Mouse (Mus musculus) heart, embryonic 15.5 days (tissue): ENCODE measurements at regions not wholly inside any gene's neighbourhood (a gene's known extent, or its start where the extent isn't known, plus 50 kb on each side); places are given as distances from the start of the nearest gene placed in this dataset.
A peak's percentile ranks its signal among the peaks of the same experiment; 100 is the strongest.

ENCODE experiments used
- ATAC-seq: fragments of 200-750 bp; cut with Nextera tagmentation; replicated peaks from 2 replicates; pipeline ENCODE4 v1.8.0; 2017; ENCODE audit warnings: low read depth, moderate TSS enrichment; ENCODE audit not compliant: insufficient number of reproducible peaks, insufficient read depth, low FRiP score
- H3K27ac ChIP-seq: fragments of 300-500 bp; sonication (generic); 2 replicates; pipeline ENCODE4 v1.5.1; 2015; ENCODE audit warnings: mild to moderate bottlenecking, inconsistent platforms
- H3K27me3 ChIP-seq: fragments of 300-500 bp; sonication (generic); 2 replicates; pipeline ENCODE4 v1.6.1; 2015; ENCODE audit warnings: inconsistent platforms
- H3K36me3 ChIP-seq: fragments of 300-500 bp; sonication (generic); 2 replicates; pipeline ENCODE4 v1.6.1; 2015; ENCODE audit warnings: mild to moderate bottlenecking, inconsistent platforms
- H3K4me1 ChIP-seq: fragments of 300-500 bp; sonication (generic); replicated peaks from 2 replicates; pipeline ENCODE4 v1.6.1; 2015; ENCODE audit warnings: inconsistent platforms
- H3K4me2 ChIP-seq: fragments of 300-500 bp; sonication (generic); 2 replicates; pipeline ENCODE4 v1.6.1; 2015; ENCODE audit warnings: inconsistent platforms, mild to moderate bottlenecking, moderate library complexity
- H3K4me3 ChIP-seq: fragments of 300-500 bp; sonication (generic); 2 replicates; pipeline ENCODE4 v1.5.1; 2015; ENCODE audit warnings: mild to moderate bottlenecking, inconsistent platforms
- H3K9ac ChIP-seq: fragments of 300-500 bp; sonication (generic); 2 replicates; pipeline ENCODE4 v1.6.1; 2015; ENCODE audit warnings: mild to moderate bottlenecking, inconsistent platforms
- H3K9me3 ChIP-seq: fragments of 300-500 bp; sonication (generic); replicated peaks from 2 replicates; pipeline ENCODE4 v1.6.1; 2016; ENCODE audit warnings: inconsistent platforms
- WGBS: fragments of 180-500 bp; shearing (Covaris S2); methylation state at CpG from one replicate; pipeline ENCODE4 v1.1.7; 2015; ENCODE audit warnings: mixed read lengths; 5-methylcytosine and 5-hydroxymethylcytosine counted together

DNA sequence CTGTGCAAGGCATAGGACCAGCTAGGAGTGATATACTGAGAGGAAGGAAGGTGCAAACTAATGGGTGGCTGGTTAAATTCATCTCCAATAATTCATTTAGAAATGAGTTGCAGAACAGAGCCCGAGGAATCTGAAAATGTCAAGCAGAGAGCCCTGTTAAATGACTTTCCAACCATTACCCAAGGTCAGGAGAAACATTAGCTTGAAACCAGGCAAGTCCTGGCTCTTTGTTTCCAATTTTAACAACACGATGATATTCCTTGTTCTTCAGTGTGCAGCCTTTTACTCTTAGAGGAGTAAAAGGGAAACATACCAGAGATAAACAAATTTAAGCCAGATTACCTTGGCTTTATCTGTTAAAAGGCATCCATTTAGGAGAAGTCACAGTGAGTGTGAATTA is 2318.4 kb downstream of the Poteg start:
- Histone ChIP-seq H3K4me2 (no peak overlapping the region), H3K4me1 (no peaks in the 10 kb centered on the region), H3K27me3 (no peaks in the 10 kb centered on the region), H3K9ac (no peak overlapping the region), H3K4me3 (no peak overlapping the region), H3K36me3 (no peaks in the 10 kb centered on the region), H3K27ac (no peak overlapping the region), H3K9me3 (no peaks in the 10 kb centered on the region)
- no peak for ATAC-seq
- WGBS, result 35% methylated on average over 2 of the region's 2 CpGs

DNA sequence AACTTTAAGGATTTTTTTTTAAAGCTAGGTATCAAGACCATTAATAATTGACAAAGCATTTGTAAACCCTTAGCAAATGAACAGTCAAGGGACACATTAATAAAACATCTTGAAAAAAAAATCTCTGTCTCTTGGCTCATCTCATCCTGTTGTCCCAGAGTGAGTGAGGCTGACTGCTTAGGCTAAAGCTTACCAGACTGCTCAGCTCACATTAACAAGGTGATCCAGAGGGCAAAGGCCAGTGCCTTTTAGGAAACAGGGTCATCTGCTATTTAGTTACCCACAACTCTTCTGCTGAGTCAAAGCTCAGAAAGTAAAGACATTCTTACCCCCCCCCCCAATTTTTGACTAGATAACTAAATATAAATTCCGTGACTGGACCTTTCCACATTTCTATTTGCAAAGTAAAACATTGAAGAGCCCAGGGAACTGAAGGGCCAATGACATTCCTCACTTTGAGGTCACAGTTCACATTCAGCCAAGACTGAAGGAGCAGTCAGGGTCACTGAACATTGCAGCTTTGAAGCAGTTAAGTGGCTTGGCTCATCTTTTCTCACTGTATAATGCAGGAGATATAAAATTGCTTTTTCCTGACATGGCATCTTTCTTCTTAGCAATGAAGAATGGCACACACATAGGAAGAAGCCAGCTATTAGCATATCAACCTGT is 2318.9 kb downstream of the Poteg start:
- Histone ChIP-seq H3K4me1 (no peaks in the 10 kb centered on the region), H3K27ac (no peak overlapping the region), H3K9ac (no peak overlapping the region), H3K9me3 (no peaks in the 10 kb centered on the region), H3K4me2 (no peak overlapping the region), H3K36me3 (no peaks in the 10 kb centered on the region), H3K27me3 (no peaks in the 10 kb centered on the region), H3K4me3 (no peak overlapping the region)
- 51% methylated on average over 1 of the region's 1 CpGs for WGBS
- ATAC-seq, result no peak

DNA sequence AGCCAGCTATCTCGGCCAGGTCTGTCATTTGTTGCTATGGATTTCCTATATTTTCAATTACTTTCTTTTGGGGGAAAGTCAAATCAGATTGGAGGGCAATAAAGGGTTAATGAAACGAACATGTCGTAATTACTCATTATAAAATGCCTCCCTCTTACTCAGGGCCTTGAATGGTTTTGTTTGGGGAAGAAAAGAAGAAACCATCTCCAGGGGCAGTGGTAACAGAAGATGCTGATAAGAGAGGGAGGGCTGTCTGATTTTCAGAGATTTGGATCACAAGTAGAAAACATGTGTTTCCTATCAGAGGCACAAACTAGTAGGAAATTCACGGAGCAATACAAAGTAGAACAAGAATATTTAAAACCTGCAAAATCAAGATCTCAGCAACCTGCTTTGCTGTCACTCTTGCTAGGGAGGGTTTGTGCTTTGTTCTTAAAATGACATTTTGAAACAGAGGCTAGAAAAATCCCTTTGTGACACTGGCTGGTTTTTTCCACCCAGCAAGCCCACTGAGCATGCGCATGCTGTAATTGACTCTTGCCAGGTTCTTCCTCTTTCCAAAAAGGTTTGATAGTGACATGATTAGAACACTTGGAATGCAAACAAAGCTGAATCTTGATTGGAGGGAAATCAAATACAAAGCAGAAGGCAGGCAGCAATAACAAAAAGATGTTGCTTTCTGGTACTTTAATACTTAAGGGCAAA is 2329.8 kb downstream of the Poteg start:
- 56% methylated on average over 5 of the region's 5 CpGs for WGBS

DNA sequence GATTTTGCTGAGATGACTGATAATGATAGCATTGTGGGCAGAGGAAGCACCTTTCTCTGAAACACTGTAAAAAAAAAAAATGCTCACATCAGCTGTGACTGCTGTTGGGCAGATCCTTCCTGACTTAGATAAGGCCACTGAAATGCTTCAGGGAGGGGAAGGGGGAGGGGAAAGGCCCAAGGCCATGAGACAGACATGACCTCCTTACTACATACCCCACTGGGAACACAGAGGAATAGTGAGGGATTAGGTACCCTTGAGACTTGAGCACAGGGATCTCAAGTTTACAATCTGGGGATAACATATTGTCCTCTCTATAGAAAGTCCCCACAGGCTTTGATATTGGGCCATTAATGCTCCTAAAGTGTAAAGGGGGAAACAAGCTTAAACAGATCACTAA is 2341.7 kb downstream of the Poteg start:
- H3K36me3 ChIP-seq, result no peaks in the 10 kb centered on the region
- no peak overlapping the region for H3K9ac ChIP-seq
- H3K9me3 ChIP-seq, result no peaks in the 10 kb centered on the region
- H3K27me3 ChIP-seq, result no peaks in the 10 kb centered on the region
- H3K4me1 ChIP-seq, result no peaks in the 10 kb centered on the region
- no peak overlapping the region for H3K27ac ChIP-seq
- no peak overlapping the region for H3K4me3 ChIP-seq
- ATAC-seq, result 0 out of 2 replicates have a peak, but pooled peaks have one; percentile 35
- no peak overlapping the region for H3K4me2 ChIP-seq

More for the DNA sequence above, 2329.8 kb downstream of the Poteg start:
- no peak for ATAC-seq
- no peak overlapping the region for H3K4me3 ChIP-seq
- no peaks in the 10 kb centered on the region for H3K36me3 ChIP-seq
- H3K9ac ChIP-seq, result no peak overlapping the region
- H3K9me3 ChIP-seq, result no peaks in the 10 kb centered on the region
- no peaks in the 10 kb centered on the region for H3K4me1 ChIP-seq
- no peak overlapping the region for H3K27ac ChIP-seq
- H3K27me3 ChIP-seq, result no peaks in the 10 kb centered on the region
- no peak overlapping the region for H3K4me2 ChIP-seq

DNA sequence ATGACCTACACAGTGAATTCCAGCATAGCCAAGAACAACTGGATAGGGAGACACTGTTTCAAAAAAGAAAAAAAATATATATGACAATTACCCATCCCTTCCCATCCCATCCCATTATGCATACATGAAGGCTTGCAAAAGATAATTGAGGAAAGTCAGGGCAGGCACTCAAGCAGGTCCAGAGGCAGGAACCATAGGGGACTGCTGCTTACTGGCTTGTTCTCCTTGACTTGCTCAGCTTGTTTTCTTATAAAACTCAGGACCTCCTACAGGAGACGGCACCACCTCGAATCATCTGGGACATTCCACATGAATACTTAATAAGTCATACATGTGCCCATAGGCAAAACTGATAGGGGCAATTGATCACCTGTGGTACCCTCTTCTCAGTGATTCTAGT is 2342.6 kb downstream of the Poteg start:
- Histone ChIP-seq H3K4me1 (no peaks in the 10 kb centered on the region), H3K9ac (no peak overlapping the region), H3K36me3 (no peaks in the 10 kb centered on the region), H3K27me3 (no peaks in the 10 kb centered on the region), H3K4me2 (no peak overlapping the region), H3K27ac (no peak overlapping the region), H3K4me3 (no peak overlapping the region), H3K9me3 (no peaks in the 10 kb centered on the region)
- ATAC-seq, result no peak
- 93% methylated on average over 2 of the region's 2 CpGs for WGBS

DNA sequence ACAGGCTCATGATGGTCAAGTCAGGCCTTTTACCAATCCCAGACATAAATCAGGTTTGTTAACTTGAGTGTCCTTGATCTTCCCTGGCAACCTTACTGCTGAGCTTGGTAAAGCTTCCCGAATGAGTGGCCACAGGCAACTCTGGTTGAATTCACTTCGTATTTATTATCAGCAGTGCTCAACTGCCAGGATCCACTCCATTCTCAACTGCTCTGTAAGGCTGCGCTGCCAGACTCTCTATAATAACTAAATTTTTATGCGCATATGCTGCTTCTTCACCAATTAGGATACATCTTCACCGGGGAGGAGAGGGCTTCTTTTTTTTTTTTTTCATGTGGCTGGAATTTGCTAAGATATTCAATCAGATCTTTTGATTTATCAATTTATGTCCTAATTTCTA is 2359.8 kb downstream of the Poteg start:
- ATAC-seq, result no peak
- 78% methylated on average over 5 of the region's 5 CpGs for WGBS

DNA sequence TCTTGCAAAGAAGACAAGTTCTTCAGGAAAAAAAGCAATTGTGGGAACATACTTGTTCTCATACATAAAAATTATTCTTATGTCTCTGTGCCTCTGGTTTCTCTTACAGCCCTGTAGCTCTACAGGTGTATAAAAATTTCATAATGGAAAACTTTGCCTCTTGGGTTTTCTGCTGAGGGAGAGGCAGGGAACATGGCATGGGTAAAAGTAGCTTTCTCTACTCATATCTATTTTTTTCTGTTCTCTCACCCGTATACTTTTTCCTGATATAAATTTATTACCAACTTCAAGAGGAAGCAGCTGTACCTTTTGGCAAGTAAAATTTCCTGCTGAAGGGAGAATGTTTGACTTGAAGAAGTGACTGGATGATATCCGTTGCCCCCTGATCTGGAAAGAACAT is 2388.6 kb downstream of the Poteg start:
- Histone ChIP-seq H3K27ac (no peak overlapping the region), H3K4me1 (no peaks in the 10 kb centered on the region), H3K9ac (no peak overlapping the region), H3K27me3 (no peaks in the 10 kb centered on the region), H3K36me3 (no peaks in the 10 kb centered on the region), H3K4me3 (no peak overlapping the region), H3K9me3 (no peaks in the 10 kb centered on the region), H3K4me2 (no peak overlapping the region)
- 57% methylated on average over 2 of the region's 2 CpGs for WGBS
- ATAC-seq, result no peak

More for the DNA sequence above, 2359.8 kb downstream of the Poteg start:
- no peaks in the 10 kb centered on the region for H3K36me3 ChIP-seq
- no peak overlapping the region for H3K4me2 ChIP-seq
- H3K9me3 ChIP-seq, result no peaks in the 10 kb centered on the region
- no peaks in the 10 kb centered on the region for H3K27me3 ChIP-seq
- no peak overlapping the region for H3K4me3 ChIP-seq
- no peaks in the 10 kb centered on the region for H3K4me1 ChIP-seq
- no peak overlapping the region for H3K27ac ChIP-seq
- H3K9ac ChIP-seq, result no peak overlapping the region
